Mouse (Mus musculus) mesoderm, embryonic 11.5 days (tissue): Measurements from ENCODE around the gene Prpf38a.

ENCODE experiments used
- DNase-seq: peaks from one replicate; pipeline ENCODE4 v3.0.0-alpha.2; 2012; ENCODE audit warnings: low read depth, low spot score

Gene Prpf38a

GRCm38 (mm10) chr4:108578840-108579742, at the start of gene Prpf38a, which contains the start of gene Orc1:
Gene Prpf38a (minus strand): TSS chr4:108579336.
Gene Orc1 (plus strand): TSS chr4:108579423.
- DNase-seq = peak; percentile 98

- no peak for DNase-seq
These were observed 47.9 kb upstream of the Prpf38a start for GRCm38 (mm10) chr4:108627066-108627465.

- no peak for DNase-seq
These were observed 42.4 kb upstream of the Prpf38a start for GRCm38 (mm10) chr4:108621504-108621903.

GRCm38 (mm10) chr4:108620536-108620935, 41.4 kb upstream of the Prpf38a start:
- no peak for DNase-seq

- DNase-seq = peak; percentile 92
These were observed 40.6 kb upstream of the Prpf38a start, which contains the start of gene Cc2d1b for GRCm38 (mm10) chr4:108619587-108620341. Gene Cc2d1b (plus strand): TSS chr4:108619940.

GRCm38 (mm10) chr4:108619165-108619564, 40.0 kb upstream of the Prpf38a start:
- no peak for DNase-seq

- no peak for DNase-seq
These were observed 39.5 kb upstream of the Prpf38a start for GRCm38 (mm10) chr4:108618586-108618985.

- no peak for DNase-seq
These were observed 31.8 kb upstream of the Prpf38a start for GRCm38 (mm10) chr4:108610935-108611334.

- DNase-seq = no peak
These were observed 29.5 kb upstream of the Prpf38a start for GRCm38 (mm10) chr4:108608651-108609050.

GRCm38 (mm10) chr4:108601870-108602269, 22.7 kb upstream of the Prpf38a start:
- DNase-seq = no peak

GRCm38 (mm10) chr4:108598306-108598705, 19.2 kb upstream of the Prpf38a start:
- DNase-seq = no peak

- no peak for DNase-seq
These were observed 16.6 kb upstream of the Prpf38a start for GRCm38 (mm10) chr4:108595785-108596184.

GRCm38 (mm10) chr4:108593376-108593775, 14.2 kb upstream of the Prpf38a start:
- no peak for DNase-seq

- DNase-seq = no peak
These were observed 741 bp upstream of the Prpf38a start for GRCm38 (mm10) chr4:108579743-108580411.

GRCm38 (mm10) chr4:108572644-108573043, 6.5 kb downstream of the Prpf38a start:
- no peak for DNase-seq

GRCm38 (mm10) chr4:108565026-108565425, 14.1 kb downstream of the Prpf38a start:
- DNase-seq = no peak

GRCm38 (mm10) chr4:108539701-108540100, 39.4 kb downstream of the Prpf38a start:
- no peak for DNase-seq
